Mouse (Mus musculus) testis, adult 2 months (tissue): ENCODE data around the gene Gm20388. TPM values are rescaled to one million over a fixed set of nuclear protein-coding genes. Genes with fewer than 3 reads are reported as not detected.

Experiments used
- H3K27ac ChIP-seq: fragments of 200-500 bp; 2 replicates; pipeline ENCODE4 v1.5.1; 2012; ENCODE audit warnings: low read depth, low read length; ENCODE audit not compliant: control insufficient read depth, insufficient read depth
- H3K27me3 ChIP-seq: fragments of 200-500 bp; 2 replicates; pipeline ENCODE4 v1.6.1; 2012; ENCODE audit warnings: mild to moderate bottlenecking, low read length, moderate library complexity; ENCODE audit not compliant: control insufficient read depth, insufficient read depth
- H3K36me3 ChIP-seq: fragments of 200-500 bp; 2 replicates; pipeline ENCODE4 v1.6.1; 2012; ENCODE audit warnings: mild to moderate bottlenecking, low read length; ENCODE audit not compliant: control insufficient read depth, insufficient read depth
- H3K4me1 ChIP-seq: fragments of 200-500 bp; 2 replicates; pipeline ENCODE4 v1.6.1; 2012; ENCODE audit warnings: low read length; ENCODE audit not compliant: control insufficient read depth, insufficient read depth
- H3K4me3 ChIP-seq: fragments of 200-500 bp; 2 replicates; pipeline ENCODE4 v1.5.1; 2012; ENCODE audit warnings: low read depth, mild to moderate bottlenecking, low read length, moderate library complexity, mixed read lengths; ENCODE audit not compliant: control insufficient read depth
- CTCF ChIP-seq: fragments of 200-500 bp; IDR thresholded peaks from 2 replicates; pipeline ENCODE4 v1.5.1; 2012; ENCODE audit warnings: low read depth, mild to moderate bottlenecking, inconsistent platforms, low read length, moderate library complexity; ENCODE audit not compliant: control insufficient read depth, insufficient read depth, insufficient replicate concordance
- POLR2A ChIP-seq: fragments of 200-500 bp; IDR thresholded peaks from 2 replicates; pipeline ENCODE4 v1.6.1; 2012; ENCODE audit warnings: low read depth, mild to moderate bottlenecking, inconsistent platforms, low read length, moderate library complexity; ENCODE audit not compliant: control insufficient read depth
- polyA plus RNA-seq: library from polyadenylated mRNA; depleted of rRNA; stranded (reverse); fragments of >200 nt; gene quantifications from 2 replicates; pipeline ENCODE4 v1.2.3, GENCODE M21; 2012

The Gm20388 gene
- polyA plus RNA-seq, 1 experiment, result 5.6 TPM

DNA sequence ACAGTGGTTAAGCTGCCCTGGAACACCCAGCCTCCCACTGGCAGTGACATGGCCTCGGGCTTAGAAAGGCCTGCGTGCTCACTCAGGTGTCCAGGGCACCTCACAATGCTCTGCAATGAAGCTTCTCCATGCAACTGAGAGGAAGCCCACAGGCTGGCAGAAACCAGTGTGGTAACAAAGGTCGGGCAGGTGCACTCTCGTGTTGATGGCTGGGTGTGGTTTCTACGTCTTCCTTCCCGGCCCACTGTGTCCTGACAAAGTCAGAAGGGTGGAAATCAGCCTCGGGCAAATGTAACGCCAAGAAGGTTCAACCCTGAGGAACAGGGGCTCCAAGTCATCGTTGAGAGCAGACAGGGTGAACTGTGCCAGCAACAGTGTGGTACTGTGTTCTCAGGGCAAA lies 1084.8 kb downstream of the Gm20388 start:
- Histone ChIP-seq H3K27me3 (no peaks in the 10 kb centered on the region), H3K27ac (no peak overlapping the region), H3K4me1 (no peaks in the 10 kb centered on the region), H3K36me3 (no peaks in the 10 kb centered on the region), H3K4me3 (no peak overlapping the region)
- TF ChIP-seq POLR2A, result no peak
- no peak for TF ChIP-seq CTCF

DNA sequence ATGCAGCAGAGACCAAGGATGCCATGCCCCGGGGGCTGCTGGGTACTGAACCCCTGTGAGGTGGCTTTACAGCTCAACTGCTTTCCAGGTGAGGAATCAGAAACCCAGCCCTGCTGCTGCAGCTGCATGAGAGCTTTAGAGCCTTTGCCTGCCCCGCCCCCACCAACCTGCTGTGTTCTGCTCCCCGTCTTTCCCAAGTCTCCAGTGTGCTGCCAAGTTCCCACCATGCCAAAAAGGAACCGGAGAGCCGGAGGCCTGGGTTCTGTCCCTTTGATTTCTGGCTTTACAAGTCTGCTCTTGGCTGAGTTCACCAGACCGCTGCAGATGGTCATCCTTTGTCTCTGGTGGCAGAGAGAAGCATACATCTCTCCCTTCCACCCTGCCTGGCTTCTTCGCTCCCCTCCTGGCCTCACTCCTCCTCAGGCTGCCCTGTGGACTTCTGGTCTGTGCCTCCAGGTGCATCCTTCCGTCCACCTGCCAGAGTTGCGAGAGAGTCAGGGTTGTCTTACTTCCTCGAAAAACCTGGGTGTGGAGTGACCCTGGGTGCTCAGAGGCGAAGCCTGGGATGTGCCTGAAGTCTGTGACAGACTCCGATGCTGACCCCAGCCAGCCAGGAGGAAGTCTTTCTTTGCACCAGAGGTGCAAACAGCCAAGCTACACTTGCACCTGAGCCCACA lies 1086.4 kb downstream of the Gm20388 start:
- Histone ChIP-seq H3K4me1 (no peaks in the 10 kb centered on the region; the same call in 1 of the 2 replicates), H3K4me3 (no peak overlapping the region), H3K27me3 (no peaks in the 10 kb centered on the region), H3K27ac (no peak overlapping the region), H3K36me3 (no peaks in the 10 kb centered on the region)
- TF ChIP-seq CTCF, result no peak
- TF ChIP-seq POLR2A, result no peak

- H3K27me3 ChIP-seq, result no peaks in the 10 kb centered on the region
- no peak overlapping the region for H3K4me3 ChIP-seq
- H3K36me3 ChIP-seq, result no peaks in the 10 kb centered on the region
- no peak overlapping the region for H3K27ac ChIP-seq
- H3K4me1 ChIP-seq, result no peaks in the 10 kb centered on the region; the same call in 1 of the 2 replicates
- TF ChIP-seq POLR2A, result no peak
- no peak for TF ChIP-seq CTCF
Observed at GRCm38 (mm10) chr8:120997926-120998325, 1087.3 kb downstream of the Gm20388 start.

DNA sequence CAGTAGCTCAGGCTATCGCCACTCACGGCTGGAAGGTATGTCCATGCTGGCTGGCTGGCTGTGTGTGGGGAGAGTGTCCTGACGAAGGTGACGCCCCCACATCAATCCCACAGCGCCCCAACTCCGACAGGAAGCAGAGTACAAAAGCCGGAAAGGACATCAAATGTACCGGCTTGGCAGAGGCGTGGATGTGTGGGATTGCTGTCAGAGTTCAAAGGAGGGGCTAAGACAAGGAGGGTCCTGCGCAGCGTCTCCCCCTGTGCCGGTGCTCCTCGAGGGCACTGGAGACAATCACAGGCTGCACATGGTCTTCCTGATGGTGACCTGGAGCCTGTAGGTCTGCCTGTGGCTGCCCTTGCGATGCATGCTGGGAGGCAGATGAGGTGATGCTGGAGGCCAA lies 1088.3 kb downstream of the Gm20388 start:
- Histone ChIP-seq H3K27me3 (no peaks in the 10 kb centered on the region), H3K27ac (no peak overlapping the region), H3K4me1 (no peaks in the 10 kb centered on the region; the same call in 1 of the 2 replicates), H3K4me3 (no peak overlapping the region), H3K36me3 (no peaks in the 10 kb centered on the region)
- TF ChIP-seq CTCF (no peak), POLR2A (no peak)

DNA sequence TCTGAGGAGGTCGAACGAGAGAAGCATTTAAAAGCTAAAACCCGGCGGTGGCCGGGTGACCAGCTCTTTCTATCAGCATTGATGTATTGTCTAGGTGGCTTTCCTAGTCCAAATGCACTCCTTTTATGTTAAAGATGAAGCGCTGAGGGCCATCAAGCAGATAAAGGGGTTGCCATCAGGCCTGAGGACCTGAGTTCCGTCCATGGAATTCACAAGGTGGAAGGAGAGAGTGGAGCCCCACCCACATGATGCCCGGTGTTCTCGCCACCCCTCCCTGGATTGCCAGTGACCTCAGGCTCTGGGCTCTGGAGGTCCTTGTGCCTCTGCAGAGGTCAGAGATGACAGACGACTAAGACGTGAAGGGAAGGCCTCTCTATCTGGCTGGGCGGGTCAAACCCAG lies 1091.3 kb downstream of the Gm20388 start:
- Histone ChIP-seq H3K27me3 (no peaks in the 10 kb centered on the region), H3K4me1 (no peaks in the 10 kb centered on the region; the same call in 1 of the 2 replicates), H3K4me3 (no peak overlapping the region), H3K36me3 (no peaks in the 10 kb centered on the region), H3K27ac (no peak overlapping the region)
- TF ChIP-seq CTCF (no peak), POLR2A (no peak)

DNA sequence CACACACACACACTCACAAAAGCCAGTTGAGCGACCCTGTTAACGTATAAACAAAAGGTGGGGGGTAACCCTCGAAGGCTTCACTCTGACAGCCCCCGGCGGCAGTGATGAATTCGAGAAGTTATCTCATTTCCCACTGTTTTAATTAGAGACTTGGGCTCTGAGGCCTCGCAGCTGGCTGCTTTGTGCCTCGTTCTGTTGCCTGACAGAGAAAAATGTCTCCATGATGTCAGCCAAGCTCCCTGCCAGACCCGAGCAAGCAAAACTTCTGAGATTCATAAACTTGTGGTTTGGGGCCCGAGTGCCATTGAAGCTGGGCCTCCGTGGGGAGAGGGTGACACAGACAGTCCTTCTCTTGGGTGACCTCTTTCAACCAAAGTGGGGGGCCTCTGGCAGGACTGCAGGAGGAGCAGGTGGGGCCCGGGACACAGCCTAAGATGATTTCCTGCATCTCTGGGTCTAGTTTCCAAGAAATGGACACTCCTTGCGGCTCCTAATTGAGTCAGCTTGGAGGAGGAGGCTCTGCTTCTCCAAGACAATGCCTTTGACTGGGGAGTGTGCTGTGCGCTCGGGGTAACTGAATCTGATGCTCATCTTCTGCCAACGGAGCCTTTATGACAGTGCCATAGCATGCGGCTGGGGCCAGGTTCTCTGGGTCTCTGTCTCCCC lies 1092.4 kb downstream of the Gm20388 start:
- Histone ChIP-seq H3K4me3 (no peak overlapping the region), H3K36me3 (no peaks in the 10 kb centered on the region), H3K4me1 (no peaks in the 10 kb centered on the region; the same call in 1 of the 2 replicates), H3K27me3 (no peaks in the 10 kb centered on the region), H3K27ac (no peak overlapping the region)
- TF ChIP-seq POLR2A, result no peak
- TF ChIP-seq CTCF, result no peak

DNA sequence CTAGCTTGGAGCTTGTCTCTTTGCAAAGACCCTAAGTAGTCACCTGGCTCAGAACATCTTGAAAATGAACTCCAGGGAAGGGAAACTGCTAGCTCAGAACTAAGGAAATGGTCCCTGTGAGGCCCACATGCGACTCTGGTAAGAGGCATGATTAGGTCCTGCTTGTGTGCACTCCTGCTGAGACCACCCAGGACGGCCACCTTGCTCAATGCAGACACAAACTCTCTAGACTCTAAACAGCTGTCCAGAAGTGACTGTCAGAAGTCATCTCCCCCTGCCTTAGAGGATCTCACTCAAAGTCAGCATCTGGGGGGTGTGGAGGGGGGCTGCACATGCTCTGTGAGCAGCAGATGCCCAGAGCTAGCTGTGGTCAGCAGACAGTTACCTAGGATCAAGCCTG lies 1093.0 kb downstream of the Gm20388 start:
- H3K36me3 ChIP-seq, result no peaks in the 10 kb centered on the region
- no peaks in the 10 kb centered on the region for H3K27me3 ChIP-seq
- H3K4me3 ChIP-seq, result no peak overlapping the region
- no peak for TF ChIP-seq POLR2A
- TF ChIP-seq CTCF, result no peak
- H3K27ac ChIP-seq, result no peak overlapping the region
- no peaks in the 10 kb centered on the region; the same call in 1 of the 2 replicates for H3K4me1 ChIP-seq
